Mouse (Mus musculus): Measurements from ENCODE around the gene Xpnpep1.

- TF ChIP-seq NRF1 (IDR thresholded peaks at IDR 0.05; ENCODE audit: low read depth, low read length) (no peak), POLR2A (IDR thresholded peaks at IDR 0.05; ENCODE audit: low read depth, low read length) (no peak), ZNF384 (IDR thresholded peaks at IDR 0.05; ENCODE audit: low read depth, low read length) (no peak), CTCF (conservative IDR thresholded peaks at IDR 0.05 in 1 of 2, IDR thresholded peaks at IDR 0.05 in 1 of 2; ENCODE audit: low read depth in 2 of 2, low read length in 2 of 2) (no peak), USF1 (IDR thresholded peaks at IDR 0.05; ENCODE audit: low read depth, low read length) (no peak), CHD2 (IDR thresholded peaks at IDR 0.05; ENCODE audit: low read length) (no peak), RAD21 (IDR thresholded peaks at IDR 0.05; ENCODE audit: low read depth, low read length) (no peak), BHLHE40 (IDR thresholded peaks at IDR 0.05; ENCODE audit: low read depth, low read length) (no peak), JUN (IDR thresholded peaks at IDR 0.05; ENCODE audit: insufficient read depth, low read depth, low read length) (no peak), MAFK (IDR thresholded peaks at IDR 0.05; ENCODE audit: insufficient replicate concordance, low read length) (no peak), MAZ (IDR thresholded peaks at IDR 0.05; ENCODE audit: low read depth, low read length) (no peak), EP300 (IDR thresholded peaks at IDR 0.05; ENCODE audit: low read length) (no peak), GABPA (IDR thresholded peaks at IDR 0.05; ENCODE audit: insufficient replicate concordance, low read depth, low read length) (no peak), TCF12 (IDR thresholded peaks at IDR 0.05; ENCODE audit: low read depth, low read length) (no peak)
Measured at GRCm38 (mm10) chr19:53017954-53018353, 22.1 kb downstream of the Xpnpep1 start.
